Mouse (Mus musculus) liver, postnatal 0 days (tissue): Measurements from ENCODE around the gene Tbc1d22a. TPM values are rescaled to one million over a fixed set of nuclear protein-coding genes. Genes with fewer than 3 reads are reported as not detected.

Experiments
- ATAC-seq: fragments of 200-750 bp; cut with Nextera tagmentation; 2 replicates; pipeline ENCODE4 v1.8.0; 2017; ENCODE audit warnings: mild to moderate bottlenecking, moderate library complexity
- DNase-seq: peaks from one replicate; pipeline ENCODE4 v3.0.0-alpha.2; 2016
- H3K27ac ChIP-seq: fragments of 300-500 bp; sonication (generic); 2 replicates; pipeline ENCODE4 v1.5.1; 2014; ENCODE audit warnings: antibody characterized with exemption, moderate library complexity, mild to moderate bottlenecking, low read depth
- H3K27me3 ChIP-seq: fragments of 300-500 bp; sonication (generic); 2 replicates; pipeline ENCODE4 v1.6.1; 2014; ENCODE audit warnings: low read length, control low read depth, mixed read lengths; ENCODE audit not compliant: insufficient read depth
- H3K36me3 ChIP-seq: fragments of 300-500 bp; sonication (generic); replicated peaks from 2 replicates; pipeline ENCODE4 v1.6.1; 2014; ENCODE audit warnings: mild to moderate bottlenecking, control low read depth, low read length, moderate library complexity, mixed read lengths; ENCODE audit not compliant: insufficient read depth
- H3K4me1 ChIP-seq: fragments of 300-500 bp; sonication (generic); 2 replicates; pipeline ENCODE4 v1.6.1; 2014; ENCODE audit warnings: antibody characterized with exemption, mild to moderate bottlenecking, control low read depth; ENCODE audit not compliant: insufficient read depth
- H3K4me2 ChIP-seq: fragments of 300-500 bp; sonication (generic); 2 replicates; pipeline ENCODE4 v1.6.1; 2014; ENCODE audit warnings: low read depth, mild to moderate bottlenecking, low read length, moderate library complexity, mixed read lengths
- H3K4me3 ChIP-seq: fragments of 300-500 bp; sonication (generic); 2 replicates; pipeline ENCODE4 v1.5.1; 2014; ENCODE audit warnings: low read depth, low read length
- H3K9ac ChIP-seq: fragments of 300-500 bp; sonication (generic); replicated peaks from 2 replicates; pipeline ENCODE4 v1.6.1; 2014; ENCODE audit warnings: mild to moderate bottlenecking, moderate library complexity
- H3K9me3 ChIP-seq: fragments of 300-500 bp; sonication (generic); 2 replicates; pipeline ENCODE4 v1.6.1; 2016; ENCODE audit warnings: mild to moderate bottlenecking, control low read depth, low read length, mixed read lengths
- CTCF ChIP-seq: sonication (generic); IDR thresholded peaks from 2 replicates; pipeline ENCODE4 v1.5.1; 2016; ENCODE audit warnings: antibody characterized with exemption, low read depth
- EP300 ChIP-seq: IDR thresholded peaks from 2 replicates; pipeline ENCODE4 v1.6.1; 2016; ENCODE audit warnings: antibody characterized with exemption, low read depth, mild to moderate bottlenecking
- WGBS: fragments of 180-500 bp; shearing (Covaris S2); extraction: QIAGEN DNeasy Blood & Tissue Kit; methylation state at CpG from one replicate; pipeline ENCODE4 v1.1.7; 2014; ENCODE audit not compliant: insufficient replicate concordance; 5-methylcytosine and 5-hydroxymethylcytosine counted together
- polyA plus RNA-seq: library from polyadenylated mRNA; unstranded; fragments of >200 nt; fragmentation: Nextera tagmentation; extraction: Ambion mirVana; gene quantifications from 2 replicates; pipeline ENCODE4 v1.2.1, GENCODE M21; 2015

Gene Tbc1d22a
- polyA plus RNA-seq, 1 experiment from 2014 or later, result 6.4 TPM

DNA sequence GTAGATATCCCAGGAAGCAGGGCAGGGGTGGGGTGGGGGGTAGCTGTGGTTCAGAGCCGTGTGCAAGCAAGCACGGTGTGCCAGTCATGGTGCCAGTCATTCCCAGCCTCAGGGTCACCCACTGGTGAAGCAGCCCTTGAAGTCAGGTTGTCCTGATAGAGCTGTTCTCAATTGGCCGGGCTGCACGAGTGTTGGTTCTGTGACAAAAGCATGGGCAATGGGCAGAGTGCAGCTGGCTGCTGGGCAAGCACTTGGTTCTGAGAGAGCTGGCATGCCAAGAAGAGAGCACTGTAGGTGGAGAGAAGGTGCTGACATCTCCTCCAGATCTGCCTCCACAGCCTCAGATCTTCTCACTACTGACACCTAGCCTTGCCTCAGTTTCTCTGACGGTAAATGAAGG is 41.9 kb downstream of the Tbc1d22a start:
- no peak overlapping the region for H3K4me2 ChIP-seq

DNA sequence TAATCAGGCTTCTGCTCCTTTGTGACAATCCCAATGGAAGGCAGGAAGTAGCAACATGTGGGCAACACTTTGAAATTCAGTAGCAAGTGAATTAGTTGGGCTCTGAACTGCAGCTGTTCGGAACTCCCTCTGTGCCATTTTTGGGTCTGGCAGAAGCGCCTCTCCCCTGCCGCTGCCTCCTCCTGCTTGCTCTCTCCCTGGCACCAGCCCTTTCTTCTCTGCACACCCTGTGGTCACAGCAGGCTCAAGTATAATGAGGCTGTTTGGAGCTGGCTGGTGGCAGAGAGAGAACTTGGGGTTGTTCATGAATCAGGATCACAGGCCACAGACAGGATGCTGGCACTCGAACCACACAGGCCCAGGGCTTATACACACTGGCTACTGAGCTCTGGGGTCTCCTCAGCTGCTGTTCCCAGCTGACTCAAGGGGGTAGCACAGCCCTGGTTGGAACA is 42.5 kb downstream of the Tbc1d22a start:
- no peak for TF ChIP-seq EP300
- TF ChIP-seq CTCF, result no peak
- H3K27ac ChIP-seq, result no peak overlapping the region
- no peaks in the 10 kb centered on the region for H3K36me3 ChIP-seq
- H3K4me2 ChIP-seq, result no peak overlapping the region
- H3K4me3 ChIP-seq, result no peak overlapping the region
- H3K27me3 ChIP-seq, result no peaks in the 10 kb centered on the region
- no peaks in the 10 kb centered on the region for H3K9me3 ChIP-seq
- 76% methylated on average over 4 of the region's 4 CpGs for WGBS
- H3K9ac ChIP-seq, result no peak overlapping the region
- ATAC-seq (no peak), DNase-seq (no peak)
- H3K4me1 ChIP-seq, result no peaks in the 10 kb centered on the region

More for the DNA sequence above, 41.9 kb downstream of the Tbc1d22a start:
- no peak overlapping the region for H3K27ac ChIP-seq
- 88% methylated on average over 5 of the region's 5 CpGs for WGBS
- DNase-seq (no peak), ATAC-seq (no peak)
- no peak overlapping the region for H3K9ac ChIP-seq
- H3K4me1 ChIP-seq, result no peaks in the 10 kb centered on the region
- no peaks in the 10 kb centered on the region for H3K9me3 ChIP-seq
- H3K36me3 ChIP-seq, result no peaks in the 10 kb centered on the region
- TF ChIP-seq EP300, result no peak
- no peak for TF ChIP-seq CTCF
- H3K4me3 ChIP-seq, result no peak overlapping the region
- no peaks in the 10 kb centered on the region for H3K27me3 ChIP-seq

DNA sequence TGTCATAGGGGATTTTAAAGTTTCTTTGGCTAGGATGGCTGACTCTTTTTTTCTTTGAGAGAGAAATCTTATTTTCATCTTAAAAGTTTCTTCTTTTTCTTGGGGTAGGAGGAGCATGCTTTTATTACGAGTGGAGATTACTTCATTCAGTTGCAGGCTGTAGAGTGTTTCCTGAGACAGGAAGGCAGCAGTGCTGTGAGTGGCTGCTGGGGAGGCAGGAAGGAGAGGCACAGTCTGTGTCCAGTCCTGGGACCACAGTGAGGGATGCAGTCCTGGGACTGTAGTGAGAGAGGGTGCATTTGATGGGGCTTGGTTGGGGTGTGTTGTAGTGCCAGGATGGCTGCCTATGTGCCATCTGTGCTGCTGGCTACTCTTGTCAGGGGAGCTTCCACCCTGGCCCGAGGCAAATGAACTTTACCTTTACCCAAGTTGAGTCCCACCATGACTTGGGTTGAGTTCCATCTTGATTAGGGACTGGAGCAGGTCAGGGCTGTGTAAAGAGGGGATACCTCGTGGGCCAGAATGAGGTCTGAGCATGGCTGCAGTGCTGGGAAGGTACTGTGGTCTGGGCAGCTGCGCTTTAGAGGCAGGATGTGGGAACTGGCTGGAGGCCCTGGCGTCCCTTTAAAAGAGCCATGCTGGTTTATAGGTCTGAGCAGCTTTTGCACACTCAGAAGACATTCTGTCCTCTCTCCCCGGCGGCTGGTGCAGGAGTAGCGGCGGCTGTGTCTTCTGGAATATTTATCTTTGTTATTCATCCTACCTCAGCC is 43.8 kb downstream of the Tbc1d22a start:
- Histone ChIP-seq H3K4me3 (no peak overlapping the region), H3K9ac (no peak overlapping the region), H3K36me3 (no peaks in the 10 kb centered on the region), H3K27ac (no peak overlapping the region), H3K27me3 (no peaks in the 10 kb centered on the region), H3K4me2 (no peak overlapping the region), H3K4me1 (no peaks in the 10 kb centered on the region), H3K9me3 (no peaks in the 10 kb centered on the region)
- DNase-seq (no peak), ATAC-seq (no peak)
- 55% methylated on average over 9 of the region's 9 CpGs for WGBS
- TF ChIP-seq CTCF (no peak), EP300 (no peak)

DNA sequence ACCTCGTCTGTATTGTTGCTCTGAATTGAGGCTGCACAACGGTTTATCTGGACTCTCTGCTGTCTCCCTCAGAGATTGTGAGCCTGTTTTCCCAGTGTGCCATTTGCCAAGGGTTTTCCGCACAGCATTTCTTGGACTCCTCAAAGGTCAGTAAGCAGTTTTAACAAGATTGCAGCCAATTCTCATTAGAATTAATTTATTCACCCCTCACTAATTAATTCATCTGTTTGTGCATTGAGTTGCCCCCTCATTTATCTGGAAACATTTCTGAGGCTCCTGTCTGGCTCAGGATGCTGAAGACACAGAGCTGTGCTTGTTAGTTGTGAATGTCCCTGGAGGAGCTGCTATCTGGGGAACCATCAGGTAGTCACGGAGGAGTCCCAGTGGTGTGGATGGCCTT is 45.0 kb downstream of the Tbc1d22a start:
- no peak for ATAC-seq
- Histone ChIP-seq H3K27me3 (no peaks in the 10 kb centered on the region), H3K4me2 (no peak overlapping the region), H3K4me3 (no peak overlapping the region), H3K9ac (no peak overlapping the region), H3K4me1 (no peaks in the 10 kb centered on the region), H3K27ac (no peak overlapping the region), H3K9me3 (no peaks in the 10 kb centered on the region), H3K36me3 (no peaks in the 10 kb centered on the region)
- TF ChIP-seq CTCF (no peak), EP300 (no peak)
- no peak for DNase-seq
- 74% methylated on average over 4 of the region's 4 CpGs for WGBS

DNA sequence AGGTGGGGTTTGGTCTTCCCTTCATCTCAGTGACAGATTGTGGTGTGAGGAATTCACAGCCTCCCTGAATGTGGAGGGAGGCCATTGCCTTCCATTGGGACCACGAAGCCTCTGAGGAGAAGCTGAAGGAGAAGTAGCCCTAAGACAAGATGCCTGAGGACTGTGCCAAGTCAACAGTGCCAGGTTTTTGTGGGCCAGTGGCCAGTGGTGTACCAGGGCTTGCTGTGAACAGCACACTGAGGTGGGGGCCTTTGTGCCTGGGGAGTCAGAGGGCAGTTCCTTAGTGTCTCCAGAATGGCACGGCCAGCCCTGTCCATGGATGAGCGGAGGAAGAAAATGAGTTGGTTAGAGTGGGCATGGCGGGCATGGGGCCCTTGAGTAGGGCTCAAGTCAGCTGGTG is 45.9 kb downstream of the Tbc1d22a start:
- Histone ChIP-seq H3K36me3 (no peaks in the 10 kb centered on the region), H3K9ac (no peak overlapping the region), H3K9me3 (no peaks in the 10 kb centered on the region), H3K4me2 (no peak overlapping the region), H3K4me1 (no peaks in the 10 kb centered on the region), H3K27me3 (no peaks in the 10 kb centered on the region), H3K27ac (no peak overlapping the region), H3K4me3 (no peak overlapping the region)
- DNase-seq (no peak), ATAC-seq (no peak)
- TF ChIP-seq EP300 (no peak), CTCF (no peak)
- WGBS, result 72% methylated on average over 4 of the region's 4 CpGs

DNA sequence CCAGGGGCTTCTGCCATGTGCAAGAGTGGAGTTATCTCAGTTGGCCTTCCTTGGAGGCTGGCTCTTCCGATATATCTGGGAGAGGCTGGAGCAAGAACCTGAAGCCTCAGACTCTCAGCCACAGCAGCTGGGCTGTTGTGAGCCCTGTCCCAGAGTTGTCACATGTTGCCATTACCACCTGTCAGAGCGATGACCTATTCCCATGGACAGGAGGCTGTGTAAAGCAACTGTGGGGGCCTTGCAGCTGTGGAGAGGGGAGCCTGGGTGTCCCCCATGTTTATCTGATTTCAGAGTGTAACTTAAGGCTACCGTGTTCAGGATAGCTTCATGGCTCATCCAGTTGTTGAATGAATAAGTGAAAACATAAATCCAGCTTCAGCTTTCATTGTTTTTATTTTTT is 50.1 kb downstream of the Tbc1d22a start:
- ATAC-seq, result no peak
- 81% methylated on average over 3 of the region's 3 CpGs for WGBS
- no peaks in the 10 kb centered on the region for H3K27me3 ChIP-seq

More for the DNA sequence above, 50.1 kb downstream of the Tbc1d22a start:
- DNase-seq, result no peak
- no peak overlapping the region for H3K9ac ChIP-seq
- no peaks in the 10 kb centered on the region for H3K9me3 ChIP-seq
- no peaks in the 10 kb centered on the region for H3K4me1 ChIP-seq
- H3K4me3 ChIP-seq, result no peak overlapping the region
- no peaks in the 10 kb centered on the region for H3K36me3 ChIP-seq
- no peak overlapping the region for H3K4me2 ChIP-seq
- no peak overlapping the region for H3K27ac ChIP-seq
- TF ChIP-seq CTCF (no peak), EP300 (no peak)
